ENCODE assay signal across 26 mouse cellular contexts in genomic region chr13:19411886-19412285, GRCm38 (mm10). TPM values are rescaled to one million over a fixed set of nuclear protein-coding genes. Genes with fewer than 3 reads are reported as not detected.
DNase-seq lines count a peak whose midpoint lies in the region; ATAC-seq and TF ChIP-seq lines count a peak whose summit lies in the region.
"Had no signal": no experiment of that assay in that cellular context is flagged by ENCODE, and none has a peak within 500 bp of the region (broad histone marks: within the 10 kb centered on the region; RNA-seq: fewer than 3 reads in every experiment).

No protein-coding gene starts in this region.

- H3K36me3 ChIP-seq in embryonic facial prominence, embryonic 14.5 days (ENCODE audit: control insufficient read depth, insufficient read depth, low read length), result no peaks in the 10 kb centered on the region
- no peaks in the 10 kb centered on the region for H3K36me3 ChIP-seq in embryonic facial prominence, embryonic 10.5 days (replicated peaks)
- no peaks in the 10 kb centered on the region for H3K36me3 ChIP-seq in C2C12 (ENCODE audit: control insufficient read depth, insufficient read depth)
- no peaks in the 10 kb centered on the region for H3K36me3 ChIP-seq in hindbrain, embryonic 14.5 days (replicated peaks; ENCODE audit: control insufficient read depth, insufficient read depth)
- H3K36me3 ChIP-seq: embryonic facial prominence, embryonic 12.5 days; embryonic facial prominence, embryonic 15.5 days; forebrain, embryonic 10.5 days; forebrain, embryonic 15.5 days; G1E had no signal

- no peak for TF ChIP-seq CTCF in C2C12 (IDR thresholded peaks at IDR 0.05; ENCODE audit: control insufficient read depth, insufficient read depth, insufficient read length)

- no peaks in the 10 kb centered on the region for H3K9me3 ChIP-seq in embryonic facial prominence, embryonic 14.5 days (ENCODE audit: control insufficient read depth, low read length)
- no peaks in the 10 kb centered on the region for H3K9me3 ChIP-seq in embryonic facial prominence, embryonic 10.5 days
- H3K9me3 ChIP-seq in hindbrain, embryonic 14.5 days (ENCODE audit: control insufficient read depth, low read length), result no peaks in the 10 kb centered on the region
- H3K9me3 ChIP-seq: embryonic facial prominence, embryonic 12.5 days; embryonic facial prominence, embryonic 15.5 days; forebrain, embryonic 10.5 days; forebrain, embryonic 13.5 days; forebrain, embryonic 15.5 days; G1E had no signal

- peak; percentile 41 for DNase-seq in embryonic facial prominence, embryonic 14.5 days (ENCODE audit: low spot score)
- no peak for DNase-seq in embryonic facial prominence, embryonic 10.5 days (ENCODE audit: low spot score)
- DNase-seq in hindbrain, embryonic 14.5 days (ENCODE audit: low spot score), result no peak
- DNase-seq in left cerebral cortex, adult 18-20 months (ENCODE audit: low spot score in 2 of 2), result no peak
- DNase-seq: adrenal gland, adult 2 months; adrenal gland, postnatal 10 days; adrenal gland, postnatal 25 days; B cell, adult 2 months; cerebellum, adult 11 months; cerebellum, adult 18-20 months; cerebellum, adult 8-10 months; cerebellum, adult 9-11 months; cerebellum, postnatal 14 days; cerebellum, postnatal 36 days; embryo, embryonic 11 days; forebrain, postnatal 0 days had no signal

- H3K27ac ChIP-seq in embryonic facial prominence, embryonic 14.5 days (replicated peaks; ENCODE audit: low read depth, low read length), result no peak overlapping the region
- no peak overlapping the region for H3K27ac ChIP-seq in embryonic facial prominence, embryonic 10.5 days (replicated peaks)
- no peak overlapping the region for H3K27ac ChIP-seq in hindbrain, embryonic 14.5 days
- H3K27ac ChIP-seq: embryonic facial prominence, embryonic 12.5 days; embryonic facial prominence, embryonic 15.5 days; forebrain, embryonic 10.5 days; forebrain, embryonic 13.5 days; forebrain, embryonic 15.5 days had no signal

- no peak overlapping the region for H3K4me2 ChIP-seq in embryonic facial prominence, embryonic 14.5 days (ENCODE audit: low read depth, low read length)
- H3K4me2 ChIP-seq in hindbrain, embryonic 14.5 days (replicated peaks), result no peak overlapping the region
- H3K4me2 ChIP-seq: embryonic facial prominence, embryonic 12.5 days; embryonic facial prominence, embryonic 15.5 days; forebrain, embryonic 13.5 days; forebrain, embryonic 15.5 days had no signal

- H3K79me2 ChIP-seq in C2C12 (ENCODE audit: control insufficient read depth, insufficient read depth), result no peaks in the 10 kb centered on the region

- H3K79me3 ChIP-seq in C2C12 (ENCODE audit: low read depth), result no peaks in the 10 kb centered on the region

- H3K9ac ChIP-seq in embryonic facial prominence, embryonic 14.5 days (ENCODE audit: low read depth, low read length), result no peak overlapping the region
- no peak overlapping the region for H3K9ac ChIP-seq in hindbrain, embryonic 14.5 days
- H3K9ac ChIP-seq: embryonic facial prominence, embryonic 12.5 days; embryonic facial prominence, embryonic 15.5 days; forebrain, embryonic 13.5 days; forebrain, embryonic 15.5 days; forebrain, postnatal 0 days had no signal

- H3K27me3 ChIP-seq in embryonic facial prominence, embryonic 14.5 days (replicated peaks; ENCODE audit: control insufficient read depth, insufficient read depth, low read length), result no peaks in the 10 kb centered on the region
- no peaks in the 10 kb centered on the region for H3K27me3 ChIP-seq in embryonic facial prominence, embryonic 10.5 days (replicated peaks; ENCODE audit: low read depth, poor library complexity, severe bottlenecking)
- no peaks in the 10 kb centered on the region for H3K27me3 ChIP-seq in C2C12 (ENCODE audit: control insufficient read depth, insufficient read depth, insufficient read length)
- H3K27me3 ChIP-seq in hindbrain, embryonic 14.5 days (ENCODE audit: control insufficient read depth, insufficient read depth, low read length), result no peaks in the 10 kb centered on the region
- H3K27me3 ChIP-seq: embryonic facial prominence, embryonic 12.5 days; embryonic facial prominence, embryonic 15.5 days; forebrain, embryonic 13.5 days; forebrain, embryonic 15.5 days had no signal

- WGBS in embryonic facial prominence, embryonic 14.5 days, result 64% methylated on average over 5 of the region's 5 CpGs
- 81% methylated on average over 5 of the region's 5 CpGs for WGBS in embryonic facial prominence, embryonic 10.5 days
- 79% methylated on average over 5 of the region's 5 CpGs for WGBS in hindbrain, embryonic 14.5 days

- ATAC-seq in embryonic facial prominence, embryonic 14.5 days (ENCODE audit: low read depth), result peak; percentile 55; the same call in 1 of the 2 replicates
- no peak for ATAC-seq in hindbrain, embryonic 14.5 days (ENCODE audit: low FRiP score)
- ATAC-seq: activated CD4-positive, CD25-positive, alpha-beta regulatory T cell, adult 4 months; forebrain, embryonic 13.5 days; forebrain, embryonic 15.5 days; forebrain, postnatal 0 days; Patski had no signal

- no peak overlapping the region for H3ac ChIP-seq in C2C12 (ENCODE audit: control insufficient read depth, insufficient read length, low read depth)

- no peak overlapping the region for H3K4me3 ChIP-seq in embryonic facial prominence, embryonic 14.5 days (ENCODE audit: low read depth, low read length)
- H3K4me3 ChIP-seq in embryonic facial prominence, embryonic 10.5 days, result no peak overlapping the region
- no peak overlapping the region for H3K4me3 ChIP-seq in C2C12 (ENCODE audit: insufficient read depth, poor library complexity, severe bottlenecking)
- no peak overlapping the region for H3K4me3 ChIP-seq in hindbrain, embryonic 14.5 days (replicated peaks; ENCODE audit: low read length)
- H3K4me3 ChIP-seq: embryonic facial prominence, embryonic 12.5 days; embryonic facial prominence, embryonic 15.5 days; erythroblast, embryonic 14.5 days; forebrain, embryonic 10.5 days; forebrain, embryonic 13.5 days; forebrain, embryonic 15.5 days had no signal

- no peaks in the 10 kb centered on the region for H3K4me1 ChIP-seq in embryonic facial prominence, embryonic 14.5 days (ENCODE audit: control insufficient read depth, insufficient read depth, low read length)
- no peaks in the 10 kb centered on the region for H3K4me1 ChIP-seq in embryonic facial prominence, embryonic 10.5 days
- no peaks in the 10 kb centered on the region for H3K4me1 ChIP-seq in hindbrain, embryonic 14.5 days (replicated peaks; ENCODE audit: control insufficient read depth, insufficient read depth, low read length)
- H3K4me1 ChIP-seq: embryonic facial prominence, embryonic 12.5 days; embryonic facial prominence, embryonic 15.5 days; forebrain, embryonic 10.5 days; forebrain, embryonic 13.5 days; forebrain, embryonic 15.5 days had no signal

TF ChIP-seq in C2C12, 6 proteins besides CTCF, POLR2A, EP300 and RAD21:
- TF ChIP-seq USF1 (IDR thresholded peaks at IDR 0.05; ENCODE audit: low read depth), result no peak
- TF ChIP-seq FOSL1 (IDR thresholded peaks at IDR 0.05; ENCODE audit: insufficient read depth, low read length, poor library complexity, severe bottlenecking), result peak; percentile 13
TF ChIP-seq in C2C12: peak in this region for 1.

RNA-seq across cellular contexts. Expression of gene Stard3nl, which starts 16.3 kb away (rescaled TPM):
- polyA plus RNA-seq in embryonic facial prominence, embryonic 14.5 days (2014; fragmentation: Nextera tagmentation; extraction: Ambion mirVana), result 97.8 and 101 TPM in 2 replicates
- polyA plus RNA-seq in embryonic facial prominence, embryonic 10.5 days (2016; fragmentation: Nextera tagmentation; extraction: Ambion mirVana), result 102 and 104 TPM in 2 replicates
- 29.2 TPM for polyA plus RNA-seq in C2C12 (2012; fragmentation: generic; extraction: Trizol)
- polyA plus RNA-seq in hindbrain, embryonic 14.5 days (2014; fragmentation: Nextera tagmentation; extraction: Ambion mirVana), result 214 and 223 TPM in 2 replicates
- 10 to 100 TPM; 61.8 to 63.7 TPM for total RNA-seq in left cerebral cortex, adult 18-20 months (2021)
